Mouse (Mus musculus): ENCODE data around the gene Cep126.

Gene Cep126

GRCm38 (mm10) chr9:8134117-8134574, at the start of gene Cep126:
TSS of gene Cep126 (minus strand) at chr9:8134294.
- no peak for DNase-seq (ENCODE audit: low read depth)

- DNase-seq (ENCODE audit: low read depth) = peak; percentile 50
Measured at GRCm38 (mm10) chr9:8179554-8179953, 45.5 kb upstream of the Cep126 start.

- no peak for DNase-seq (ENCODE audit: low read depth)
Measured at GRCm38 (mm10) chr9:8177099-8177498, 43.0 kb upstream of the Cep126 start.

GRCm38 (mm10) chr9:8157011-8157410, 22.9 kb upstream of the Cep126 start:
- DNase-seq (ENCODE audit: low read depth) = no peak

- DNase-seq (ENCODE audit: low read depth) = no peak
Measured at GRCm38 (mm10) chr9:8139501-8139900, 5.4 kb upstream of the Cep126 start.

- DNase-seq (ENCODE audit: low read depth) = no peak
Measured at GRCm38 (mm10) chr9:8133586-8134115, 443 bp downstream of the Cep126 start.

GRCm38 (mm10) chr9:8123495-8123894, 10.6 kb downstream of the Cep126 start:
- DNase-seq (ENCODE audit: low read depth) = no peak

- DNase-seq (ENCODE audit: low read depth) = no peak
Measured at GRCm38 (mm10) chr9:8114516-8114915, 19.6 kb downstream of the Cep126 start.

GRCm38 (mm10) chr9:8103050-8103449, 31.0 kb downstream of the Cep126 start:
- no peak for DNase-seq (ENCODE audit: low read depth)

GRCm38 (mm10) chr9:8100962-8101361, 33.1 kb downstream of the Cep126 start:
- DNase-seq (ENCODE audit: low read depth) = no peak

- no peak for DNase-seq (ENCODE audit: low read depth)
Measured at GRCm38 (mm10) chr9:8078882-8079281, 55.2 kb downstream of the Cep126 start.

GRCm38 (mm10) chr9:8074345-8074744, 59.7 kb downstream of the Cep126 start:
- peak; percentile 5 for DNase-seq (ENCODE audit: low read depth)

- no peak for DNase-seq (ENCODE audit: low read depth)
Measured at GRCm38 (mm10) chr9:8073203-8073755, 60.8 kb downstream of the Cep126 start.

- no peak for DNase-seq (ENCODE audit: low read depth)
Measured at GRCm38 (mm10) chr9:8059636-8060035, 74.5 kb downstream of the Cep126 start.

GRCm38 (mm10) chr9:8054831-8055230, 79.3 kb downstream of the Cep126 start:
- DNase-seq (ENCODE audit: low read depth) = no peak

- no peak for DNase-seq (ENCODE audit: low read depth)
Measured at GRCm38 (mm10) chr9:8043044-8043387, 91.1 kb downstream of the Cep126 start.

- no peak for DNase-seq (ENCODE audit: low read depth)
Measured at GRCm38 (mm10) chr9:8042338-8043043, 91.6 kb downstream of the Cep126 start, which contains the start of gene Cfap300. TSS of gene Cfap300 (minus strand) at chr9:8042823.

- DNase-seq (ENCODE audit: low read depth) = no peak
Measured at GRCm38 (mm10) chr9:8035546-8035945, 98.5 kb downstream of the Cep126 start.

GRCm38 (mm10) chr9:8035091-8035490, 99.0 kb downstream of the Cep126 start:
- no peak for DNase-seq (ENCODE audit: low read depth)

- DNase-seq (ENCODE audit: low read depth) = no peak
Measured at GRCm38 (mm10) chr9:8034143-8034542, 100.0 kb downstream of the Cep126 start.

GRCm38 (mm10) chr9:8032847-8033246, 101.2 kb downstream of the Cep126 start:
- DNase-seq (ENCODE audit: low read depth) = no peak

All from 416B (cell line).